Mouse (Mus musculus) mature B cell (primary cell): ENCODE measurements around the gene Ccnd3.
"Not testable (repeated sequence)": the region's sequence is repeated elsewhere in the genome, so short reads cannot be mapped to it uniquely, and the experiment has no call there.

Experiments
- in situ Hi-C: fragments of 300-500 bp; cut with MboI; formaldehyde crosslinking; loops from 2 replicates; pipeline ENCODE4 v1.14.3; 2019

The Ccnd3 gene

DNA sequence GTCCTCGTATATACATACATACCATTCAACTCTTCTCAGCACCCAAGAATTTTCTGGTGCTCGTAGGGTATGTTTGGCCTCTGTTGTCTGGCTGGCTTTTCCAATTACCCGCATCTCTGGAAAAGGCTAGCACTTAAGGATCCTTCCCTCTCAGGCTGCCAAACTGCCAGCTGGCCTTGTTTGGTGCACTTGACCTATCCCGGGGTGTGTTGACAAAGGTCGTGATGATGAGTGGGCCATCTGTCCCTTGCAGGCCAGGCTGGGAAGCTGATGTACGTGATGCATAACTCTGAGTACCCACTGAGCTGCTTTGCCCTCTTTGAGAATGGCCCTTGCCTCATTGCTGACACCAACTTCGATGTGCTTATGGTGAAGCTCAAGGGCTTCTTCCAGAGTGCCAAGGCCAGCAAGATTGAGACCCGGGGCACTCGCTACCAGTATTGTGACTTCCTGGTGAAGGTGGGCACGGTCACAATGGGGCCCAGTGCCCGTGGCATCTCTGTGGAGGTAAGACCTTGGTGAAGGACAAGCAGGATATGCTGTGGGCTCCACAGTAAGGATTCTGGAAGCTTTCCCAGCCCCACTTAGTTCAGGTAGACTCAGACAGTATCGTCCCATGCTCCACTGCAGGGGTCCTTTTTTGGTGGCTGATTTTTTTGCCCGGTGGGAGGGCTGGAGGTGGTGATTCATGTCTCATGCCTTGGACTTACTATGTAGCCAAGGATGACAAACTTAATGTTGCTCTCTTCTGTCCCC lies 113.9 kb downstream of the Ccnd3 start:
- in situ Hi-C loops: no loop called here

DNA sequence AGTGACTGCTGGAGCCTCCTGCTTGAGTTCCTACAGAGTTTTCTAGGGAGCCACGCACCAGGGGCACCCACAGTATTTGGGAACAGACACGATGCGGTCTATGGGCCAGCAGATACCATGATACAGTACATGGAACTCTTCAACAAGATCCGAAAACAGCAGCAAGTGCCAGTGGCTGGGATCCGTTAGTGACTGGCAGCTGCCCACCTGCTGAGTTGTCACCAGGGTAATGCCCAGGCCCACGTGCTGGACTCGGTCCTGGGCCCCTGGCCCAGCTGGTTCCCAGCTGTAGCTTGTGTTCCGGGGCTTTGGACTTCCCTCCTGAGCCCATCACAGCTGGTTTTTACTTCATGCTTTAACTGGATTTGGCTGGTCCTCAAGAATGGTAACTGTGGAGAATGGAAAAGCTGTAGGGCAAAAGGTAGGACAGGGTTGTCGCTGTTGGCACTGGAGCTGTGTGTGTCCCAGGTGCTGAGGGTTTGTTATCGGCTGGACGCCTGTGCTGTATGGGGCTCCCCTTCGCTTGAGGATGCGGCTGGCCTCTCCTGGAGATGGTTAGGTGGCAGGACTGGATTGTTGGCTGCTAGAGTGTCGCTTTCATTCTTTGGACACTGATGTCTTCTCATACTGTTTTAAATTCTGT lies 118.2 kb downstream of the Ccnd3 start:
- in situ Hi-C loops: no loop called here

- in situ Hi-C loops: not testable (repeated sequence)
Observed at GRCm38 (mm10) chr17:47624572-47624971, 119.7 kb downstream of the Ccnd3 start.

DNA sequence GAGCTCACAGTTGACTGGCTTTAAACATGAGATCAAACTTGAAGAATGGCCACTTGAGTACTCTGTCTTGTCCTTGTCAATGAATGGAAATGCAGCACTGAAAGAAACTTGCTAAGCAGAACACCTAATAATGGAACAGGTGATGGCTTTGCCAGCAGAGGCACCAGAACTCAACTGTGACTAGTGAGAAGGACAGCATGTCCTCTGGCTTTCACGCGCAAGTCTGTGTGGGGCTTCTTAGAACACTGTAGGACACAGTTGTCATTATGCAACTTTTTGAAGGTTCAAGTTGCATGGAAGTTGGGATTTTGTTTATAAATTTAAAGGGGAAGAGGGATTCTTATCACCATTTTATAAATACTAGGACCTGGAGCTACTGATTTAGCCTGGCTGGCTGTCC lies 120.2 kb downstream of the Ccnd3 start:
- in situ Hi-C loops: no loop called here

DNA sequence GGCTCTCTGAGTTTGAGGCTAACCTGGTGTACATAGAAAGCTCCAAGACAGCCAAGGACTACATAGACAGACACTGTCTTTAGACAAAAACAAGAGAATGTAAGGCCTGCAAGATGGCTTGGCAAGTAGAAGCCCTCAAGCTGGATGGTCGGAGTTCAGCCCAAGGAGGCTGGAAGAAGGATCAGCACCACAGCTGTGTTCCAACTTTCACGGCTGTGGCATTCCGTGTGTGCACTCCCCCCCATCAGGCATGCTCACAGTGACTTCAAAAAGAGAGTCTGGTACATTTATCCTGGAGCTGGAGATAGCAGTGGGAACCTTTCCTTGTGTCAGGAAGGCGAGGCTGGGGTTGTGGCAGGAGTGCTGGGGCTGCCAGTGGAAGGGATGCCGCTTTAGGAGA lies 121.2 kb downstream of the Ccnd3 start:
- in situ Hi-C loops: no loop called here

DNA sequence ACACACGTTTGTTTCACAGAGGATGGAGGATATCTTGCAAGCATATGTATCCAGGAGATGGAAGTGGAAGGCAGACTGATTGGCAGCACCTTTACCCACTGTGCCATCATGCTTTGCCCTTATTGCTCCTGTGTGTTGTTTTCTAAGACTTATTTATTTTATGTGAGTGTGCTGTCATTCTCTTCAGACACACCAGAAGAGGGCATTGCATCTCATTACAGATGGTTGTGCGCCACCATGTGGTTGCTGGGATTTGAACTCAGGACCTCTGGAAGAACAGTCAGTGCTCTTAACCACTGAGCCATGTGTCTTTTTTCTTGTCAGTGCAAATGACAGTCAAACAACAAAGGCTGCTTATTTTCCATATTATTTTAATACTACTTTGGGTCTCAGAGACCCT lies 122.9 kb downstream of the Ccnd3 start:
- in situ Hi-C loops: no loop called here

- in situ Hi-C loops: no loop called here
Observed at GRCm38 (mm10) chr17:47628851-47629676, 124.2 kb downstream of the Ccnd3 start.

DNA sequence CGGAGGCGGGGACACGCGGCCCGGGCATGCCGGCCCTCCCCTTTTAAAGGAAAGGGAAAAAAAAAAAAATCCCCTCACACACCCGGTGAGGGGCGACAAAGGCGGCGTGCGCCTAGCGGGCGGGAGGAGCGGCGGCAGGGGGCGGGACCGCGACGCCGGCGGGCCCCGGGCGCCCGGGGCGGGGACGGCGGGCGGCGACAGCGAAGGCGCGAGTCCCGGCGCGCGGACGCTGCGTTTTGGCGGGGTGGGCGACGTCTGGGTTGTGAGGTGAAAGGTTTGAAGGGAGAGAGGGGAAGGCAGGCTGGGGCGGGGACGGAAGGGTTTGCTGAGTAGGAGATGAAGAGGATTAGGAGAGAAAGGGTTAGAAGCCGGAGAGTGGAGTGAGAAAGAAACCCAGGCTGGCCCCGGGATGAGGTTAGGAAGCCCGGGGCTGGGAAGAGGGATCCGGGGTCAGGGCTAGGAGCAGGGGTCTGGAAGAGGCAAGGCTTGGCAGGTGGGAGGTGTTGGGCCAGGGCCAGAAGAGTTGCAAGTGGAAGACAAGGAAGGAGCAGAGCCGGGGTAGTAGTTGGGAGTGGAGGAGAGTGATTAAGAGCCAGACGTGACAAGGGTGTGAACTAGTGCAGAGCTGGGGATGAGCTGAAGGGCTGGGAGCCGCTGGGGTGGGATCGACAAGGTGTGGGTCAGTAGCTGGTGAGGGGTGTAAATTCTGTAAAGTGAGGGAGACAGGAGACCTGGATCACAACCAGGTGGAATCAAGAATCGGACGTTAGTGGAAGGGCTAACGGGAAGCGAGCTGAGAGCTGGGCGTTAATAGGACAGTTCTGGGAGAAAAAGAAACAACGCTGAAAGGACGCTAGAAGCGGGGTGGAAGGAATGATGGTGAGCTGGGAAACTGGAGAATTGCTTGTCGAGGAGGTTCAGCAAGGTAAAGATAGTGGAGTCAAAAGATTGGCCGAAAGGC lies 125.1 kb downstream of the Ccnd3 start:
- in situ Hi-C loops: no loop called here

GRCm38 (mm10) chr17:47630678-47631065 lies 125.8 kb downstream of the Ccnd3 start, which contains the start of gene Usp49:
TSS of gene Usp49 (plus strand) at chr17:47630690.
- in situ Hi-C loops: no loop called here

DNA sequence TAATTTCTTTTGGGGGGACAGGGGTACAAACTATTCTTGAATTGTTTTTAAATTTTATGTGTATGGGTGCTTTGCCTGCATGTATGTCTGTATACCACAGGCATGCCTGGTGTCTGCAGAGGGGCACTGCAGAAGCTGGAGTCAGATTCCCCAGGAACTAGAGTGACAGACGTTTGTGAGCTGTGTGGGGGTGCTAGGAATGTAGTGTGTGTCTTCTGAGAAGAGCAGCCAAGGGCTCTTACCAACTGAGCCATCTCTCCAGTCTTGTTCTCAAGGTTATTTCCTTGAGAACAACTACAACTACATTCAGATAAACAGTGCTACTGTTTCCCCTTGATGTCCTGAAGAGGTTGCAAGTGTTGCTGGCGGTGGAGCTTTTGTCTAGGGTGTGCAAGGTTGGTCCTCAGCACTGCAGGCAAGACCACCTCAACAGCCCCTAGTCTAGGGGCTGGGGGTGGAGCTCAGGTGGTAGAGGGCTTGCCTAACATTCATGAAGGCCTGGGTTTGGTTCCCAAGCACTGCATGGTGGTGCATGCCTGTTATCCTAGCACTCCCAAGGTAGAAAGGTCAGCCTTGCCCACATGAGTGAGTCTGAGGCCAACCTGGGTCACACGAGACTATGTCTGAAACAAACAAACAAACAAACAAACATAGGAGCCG lies 127.5 kb downstream of the Ccnd3 start:
- in situ Hi-C loops: no loop called here

GRCm38 (mm10) chr17:47633999-47634770 lies 129.3 kb downstream of the Ccnd3 start:
- in situ Hi-C loops: no loop called here

DNA sequence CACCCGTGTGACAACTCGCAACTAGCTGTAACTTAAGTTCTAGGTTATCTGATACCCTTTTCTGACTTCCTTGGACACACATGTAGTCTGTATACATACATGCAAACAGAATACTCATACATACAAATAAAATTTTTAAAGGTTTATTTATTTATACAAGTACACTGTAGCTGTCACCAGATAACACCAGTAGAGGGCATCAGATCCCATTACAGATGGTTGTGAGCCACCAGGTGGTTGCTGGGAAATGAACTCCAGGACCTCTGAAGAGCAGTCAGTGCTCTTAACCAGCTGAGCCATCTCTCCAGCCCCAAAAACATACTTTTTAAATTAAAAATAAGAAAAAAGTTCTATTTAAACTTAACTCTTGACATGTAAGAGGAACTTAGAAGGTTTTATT lies 138.1 kb downstream of the Ccnd3 start:
- in situ Hi-C loops: no loop called here

DNA sequence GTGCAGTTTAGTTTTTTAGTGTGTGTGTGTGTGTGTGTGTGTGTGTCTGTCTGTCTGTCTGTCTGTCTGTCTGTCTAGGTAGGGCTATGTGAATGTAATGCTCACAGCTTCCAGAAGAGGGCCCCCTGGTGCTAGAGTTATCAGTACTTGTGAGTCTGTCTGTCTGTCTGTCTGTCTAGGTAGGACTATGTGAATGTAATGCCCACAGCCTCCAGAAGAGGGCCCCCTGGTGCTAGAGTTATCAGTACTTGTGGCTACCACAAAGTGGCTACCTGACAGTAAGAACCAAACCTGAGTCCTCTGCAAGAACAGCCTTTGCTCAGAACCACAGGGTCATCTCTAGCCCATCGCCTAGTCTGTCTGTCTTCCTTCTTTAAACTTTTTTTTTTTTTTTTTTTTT lies 141.8 kb downstream of the Ccnd3 start:
- in situ Hi-C loops: no loop called here

GRCm38 (mm10) chr17:47648966-47649365 lies 144.1 kb downstream of the Ccnd3 start:
- in situ Hi-C loops: no loop called here
